Mouse (Mus musculus): ENCODE data around the gene Parg.

DNA sequence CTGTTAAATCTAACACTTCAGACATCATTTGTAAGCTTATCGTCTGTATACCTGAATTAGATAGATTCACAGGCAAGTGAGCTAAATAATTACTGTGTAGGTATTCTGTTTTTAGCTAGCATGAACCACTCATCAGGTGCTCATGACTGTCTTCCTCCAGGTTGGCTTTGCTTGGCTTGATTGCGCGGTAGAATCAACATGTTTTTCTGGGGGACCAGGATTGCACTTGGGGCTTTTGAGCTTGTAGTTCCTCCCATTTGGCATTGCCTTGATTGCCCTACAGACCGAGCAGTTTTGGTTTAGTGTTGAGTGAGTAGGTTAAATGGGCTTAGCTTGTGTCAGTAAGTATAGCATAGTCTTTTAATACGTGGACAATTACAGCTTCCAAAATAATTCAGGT, 39.5 kb upstream of the Parg start:
- TF ChIP-seq POLR2A (IDR thresholded peaks at IDR 0.05; ENCODE audit: borderline replicate concordance, insufficient read depth, low read length), result no peak
- no peak for TF ChIP-seq CTCF (IDR thresholded peaks at IDR 0.05; ENCODE audit: borderline replicate concordance, insufficient read depth, low read depth, low read length)
